Mouse (Mus musculus) layer of hippocampus, postnatal 36 days (tissue): Measurements from ENCODE around the gene Hcls1. TPM values are rescaled to one million over a fixed set of nuclear protein-coding genes. Genes with fewer than 3 reads are reported as not detected.

Experiments
- DNase-seq, 2 experiments: peaks; one replicate each; pipeline ENCODE4 v3.0.0; 2022
- total RNA-seq, 2 experiments: library from RNA; stranded (reverse); gene quantifications; 2 replicates each; pipeline ENCODE4 v1.2.3; 2021

The Hcls1 gene
- 1 to 10 TPM; 3.2 to 4.5 TPM for total RNA-seq

- DNase-seq: no peak
These were observed at the start of gene Hcls1 for GRCm38 (mm10) chr16:36934841-36935620. TSS of gene Hcls1 (plus strand) at chr16:36934983.

- no peak for DNase-seq
These were observed 48.9 kb upstream of the Hcls1 start for GRCm38 (mm10) chr16:36885912-36886311.

- DNase-seq: no peak
These were observed 47.2 kb upstream of the Hcls1 start for GRCm38 (mm10) chr16:36887546-36887945.

GRCm38 (mm10) chr16:36890559-36890958, 44.2 kb upstream of the Hcls1 start:
- no peak for DNase-seq

- DNase-seq: no peak
These were observed 43.4 kb upstream of the Hcls1 start for GRCm38 (mm10) chr16:36891415-36891814.

GRCm38 (mm10) chr16:36893317-36893716, 41.5 kb upstream of the Hcls1 start:
- no peak for DNase-seq

GRCm38 (mm10) chr16:36896712-36897111, 38.1 kb upstream of the Hcls1 start:
- no peak for DNase-seq

- no peak for DNase-seq
These were observed 31.6 kb upstream of the Hcls1 start for GRCm38 (mm10) chr16:36903156-36903555.

- no peak for DNase-seq
These were observed 22.9 kb upstream of the Hcls1 start for GRCm38 (mm10) chr16:36911909-36912308.

- no peak for DNase-seq
These were observed 22.5 kb upstream of the Hcls1 start for GRCm38 (mm10) chr16:36912311-36912710.

- DNase-seq: peak in 1 of 2 experiments; percentile 14
These were observed 20.6 kb upstream of the Hcls1 start for GRCm38 (mm10) chr16:36914195-36914594.

- no peak for DNase-seq
These were observed 16.3 kb upstream of the Hcls1 start for GRCm38 (mm10) chr16:36918505-36918904.

GRCm38 (mm10) chr16:36920410-36920809, 14.4 kb upstream of the Hcls1 start:
- DNase-seq: no peak

GRCm38 (mm10) chr16:36921067-36921613, 13.6 kb upstream of the Hcls1 start:
- DNase-seq: no peak

GRCm38 (mm10) chr16:36921980-36922379, 12.8 kb upstream of the Hcls1 start:
- no peak for DNase-seq

- no peak for DNase-seq
These were observed 10.5 kb upstream of the Hcls1 start for GRCm38 (mm10) chr16:36924312-36924711.

- no peak for DNase-seq
These were observed 9.4 kb upstream of the Hcls1 start for GRCm38 (mm10) chr16:36925351-36925750.

- peak in 1 of 2 experiments; percentile 44 for DNase-seq
These were observed 9.0 kb upstream of the Hcls1 start for GRCm38 (mm10) chr16:36925797-36926196.

GRCm38 (mm10) chr16:36926514-36927447, 8.0 kb upstream of the Hcls1 start:
- DNase-seq: no peak

GRCm38 (mm10) chr16:36927495-36928105, 7.2 kb upstream of the Hcls1 start:
- DNase-seq: no peak

- DNase-seq: no peak
These were observed 6.7 kb upstream of the Hcls1 start for GRCm38 (mm10) chr16:36928106-36928500.

- DNase-seq: no peak
These were observed 5.6 kb upstream of the Hcls1 start for GRCm38 (mm10) chr16:36929216-36929615.
